Mouse (Mus musculus): Measurements from ENCODE around the gene Gm2956.
"Not testable (repeated sequence)": the region's sequence is repeated elsewhere in the genome, so short reads cannot be mapped to it uniquely, and the experiment has no call there.

Gene Gm2956

DNA sequence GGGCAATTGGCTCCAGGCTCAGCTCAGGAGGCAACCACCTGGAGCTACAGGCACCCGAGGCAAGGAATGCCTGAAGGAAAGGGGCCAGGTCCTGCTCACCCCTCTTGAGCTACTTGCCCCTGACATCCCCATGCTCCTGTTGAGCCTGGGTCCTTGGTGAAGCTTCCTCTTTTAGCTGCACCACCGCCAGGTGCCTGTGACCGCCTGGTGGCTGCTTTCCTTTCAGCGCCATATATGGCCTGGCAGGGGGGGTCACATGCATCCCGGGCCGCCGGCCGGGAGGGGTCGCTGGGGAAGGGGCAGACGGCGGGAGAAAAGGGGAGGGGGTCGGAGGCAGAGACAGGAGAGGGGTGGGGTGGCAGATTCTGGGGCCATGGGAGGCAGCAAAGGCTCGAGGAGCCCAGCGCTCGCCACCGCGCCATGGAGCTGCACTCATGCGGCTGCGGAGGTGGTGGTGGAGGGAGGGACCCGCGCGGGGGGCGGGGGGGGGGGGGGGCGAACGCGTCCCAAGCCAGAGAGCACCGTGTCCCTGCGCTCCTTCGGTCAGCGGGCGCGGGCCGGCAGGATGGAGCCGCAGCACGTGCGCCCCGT, at the start of gene Gm2956:
Gene Gm2956, plus strand, starts transcription at position 541 of the 591 bp plus-strand sequence.
- not testable (repeated sequence) for DNase-seq

DNA sequence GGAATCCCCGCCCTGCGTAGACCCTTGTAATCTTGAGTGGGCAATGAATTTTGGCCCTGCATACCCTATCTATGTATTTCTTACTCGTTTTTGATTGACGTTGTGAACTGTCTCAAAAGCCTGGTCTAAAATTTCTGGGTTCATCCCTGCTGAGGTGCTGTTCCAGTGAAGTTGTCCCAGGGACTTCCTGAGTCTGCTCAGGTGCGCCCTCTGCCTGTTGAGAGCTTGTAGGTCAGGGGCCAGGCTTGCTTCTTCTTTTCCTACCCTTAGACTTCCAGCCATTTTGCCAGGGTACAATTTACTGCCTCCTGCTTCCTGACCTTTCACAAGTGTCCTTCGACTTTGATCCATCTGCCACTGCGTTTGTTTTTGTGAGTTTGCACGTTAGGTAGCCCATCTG, 979 bp downstream of the Gm2956 start:
- not testable (repeated sequence) for DNase-seq

DNA sequence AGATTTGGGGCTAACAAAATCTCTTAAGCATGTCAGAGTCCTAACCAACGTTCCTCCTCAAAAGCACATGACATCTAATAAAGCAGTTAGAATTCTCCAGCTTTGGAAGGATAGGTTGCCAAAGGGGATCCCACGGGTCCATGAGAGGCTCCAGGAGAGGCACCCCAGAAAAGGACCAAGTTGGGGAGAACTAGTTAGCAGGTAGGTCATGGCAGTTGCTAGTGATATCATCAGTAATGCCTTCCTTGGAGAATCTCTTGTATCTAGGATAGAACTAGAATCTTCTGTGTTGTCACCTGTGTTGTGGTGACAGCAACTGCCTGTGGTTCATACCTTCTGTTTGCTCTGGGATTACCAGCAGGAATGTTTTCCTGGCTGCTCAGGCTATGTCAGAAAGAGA, 62.4 kb downstream of the Gm2956 start, which contains the start of gene Gm10413:
Gene Gm10413, plus strand, starts transcription at position 301 of the 400 bp plus-strand sequence.
- DNase-seq, result not testable (repeated sequence)

All from lung, adult 18-20 months (tissue).